Comparison of ENCODE assay signal across 12 mouse cellular contexts in genomic region chr3:101740906-101741305, GRCm38 (mm10).
"Had no signal": no experiment of that assay in that cellular context is flagged by ENCODE, and none has a peak within 500 bp of the region (broad histone marks: within the 10 kb centered on the region; RNA-seq: fewer than 3 reads in every experiment).

No protein-coding gene starts in this region.

- DNase-seq: lung, adult 18-20 months; lung, embryonic 14.5 days; lung, postnatal 10 days; lung, postnatal 4 days; midbrain, embryonic 14.5 days; retina, postnatal 1 day; right cerebral cortex, postnatal 25 days; right cerebral cortex, postnatal 4 days; spleen, adult 18-20 months; thymus, adult 2 months; thymus, postnatal 25 days; thymus, postnatal 4 days had no signal
